Mouse (Mus musculus): ENCODE measurements at regions not wholly inside any gene's neighbourhood (a gene's known extent, or its start where the extent isn't known, plus 50 kb on each side); places are given as distances from the start of the nearest gene placed in this dataset.

- no peaks in the 10 kb centered on the region for H3K36me3 ChIP-seq (ENCODE audit: control insufficient read depth, insufficient read depth, low read length, poor library complexity, severe bottlenecking)
- TF ChIP-seq POLR2A (IDR thresholded peaks at IDR 0.05; ENCODE audit: insufficient read depth, low read length) = no peak
- TF ChIP-seq CTCF (IDR thresholded peaks at IDR 0.05; ENCODE audit: low read depth, low read length) = no peak
- TF ChIP-seq EP300 (IDR thresholded peaks at IDR 0.05; ENCODE audit: insufficient read depth, low read depth, low read length) = no peak
- H3K4me1 ChIP-seq (ENCODE audit: control insufficient read depth, insufficient read depth, low read length) = no peaks in the 10 kb centered on the region
Measured at GRCm38 (mm10) chr15:63166411-63166810, 678.6 kb downstream of the Gsdmc2 start.

GRCm38 (mm10) chr15:63163550-63164279 is 681.3 kb downstream of the Gsdmc2 start:
- no peak overlapping the region for H3K4me3 ChIP-seq (ENCODE audit: low read depth, low read length)
- H3K9ac ChIP-seq (ENCODE audit: low read depth, poor library complexity, severe bottlenecking) = no peak overlapping the region
- H3K36me3 ChIP-seq (ENCODE audit: control insufficient read depth, insufficient read depth, low read length, poor library complexity, severe bottlenecking) = no peaks in the 10 kb centered on the region
- H3K27me3 ChIP-seq (ENCODE audit: control insufficient read depth, insufficient read depth, low read length, poor library complexity, severe bottlenecking) = no peaks in the 10 kb centered on the region
- no peak for TF ChIP-seq CTCF (IDR thresholded peaks at IDR 0.05; ENCODE audit: low read depth, low read length)
- no peak for TF ChIP-seq POLR2A (IDR thresholded peaks at IDR 0.05; ENCODE audit: insufficient read depth, low read length)
- no peak for TF ChIP-seq EP300 (IDR thresholded peaks at IDR 0.05; ENCODE audit: insufficient read depth, low read depth, low read length)
- no peak overlapping the region for H3K27ac ChIP-seq (ENCODE audit: insufficient read depth, low read length)
- H3K4me1 ChIP-seq (ENCODE audit: control insufficient read depth, insufficient read depth, low read length) = no peaks in the 10 kb centered on the region
- H3K9me3 ChIP-seq (replicated peaks; ENCODE audit: control insufficient read depth, insufficient read depth, low read length, poor library complexity, severe bottlenecking) = no peaks in the 10 kb centered on the region

More at GRCm38 (mm10) chr15:63166411-63166810, 678.6 kb downstream of the Gsdmc2 start:
- Histone ChIP-seq H3K9ac (ENCODE audit: low read depth, poor library complexity, severe bottlenecking) (no peak overlapping the region), H3K9me3 (replicated peaks; ENCODE audit: control insufficient read depth, insufficient read depth, low read length, poor library complexity, severe bottlenecking) (no peaks in the 10 kb centered on the region), H3K4me3 (ENCODE audit: low read depth, low read length) (no peak overlapping the region), H3K27me3 (ENCODE audit: control insufficient read depth, insufficient read depth, low read length, poor library complexity, severe bottlenecking) (no peaks in the 10 kb centered on the region), H3K27ac (ENCODE audit: insufficient read depth, low read length) (no peak overlapping the region)

- Histone ChIP-seq H3K36me3 (ENCODE audit: control insufficient read depth, insufficient read depth, low read length, poor library complexity, severe bottlenecking) (no peaks in the 10 kb centered on the region), H3K4me3 (ENCODE audit: low read depth, low read length) (no peak overlapping the region), H3K27ac (ENCODE audit: insufficient read depth, low read length) (no peak overlapping the region), H3K4me1 (ENCODE audit: control insufficient read depth, insufficient read depth, low read length) (no peaks in the 10 kb centered on the region), H3K9ac (ENCODE audit: low read depth, poor library complexity, severe bottlenecking) (no peak overlapping the region), H3K9me3 (replicated peaks; ENCODE audit: control insufficient read depth, insufficient read depth, low read length, poor library complexity, severe bottlenecking) (no peaks in the 10 kb centered on the region), H3K27me3 (ENCODE audit: control insufficient read depth, insufficient read depth, low read length, poor library complexity, severe bottlenecking) (no peaks in the 10 kb centered on the region)
- TF ChIP-seq POLR2A (IDR thresholded peaks at IDR 0.05; ENCODE audit: insufficient read depth, low read length) (no peak), CTCF (IDR thresholded peaks at IDR 0.05; ENCODE audit: low read depth, low read length) (no peak), EP300 (IDR thresholded peaks at IDR 0.05; ENCODE audit: insufficient read depth, low read depth, low read length) (no peak)
Measured at GRCm38 (mm10) chr15:63162881-63163549, 682.0 kb downstream of the Gsdmc2 start.

GRCm38 (mm10) chr15:63123123-63123688 is 721.8 kb downstream of the Gsdmc2 start:
- no peaks in the 10 kb centered on the region for H3K4me1 ChIP-seq (ENCODE audit: control insufficient read depth, insufficient read depth, low read length)
- TF ChIP-seq POLR2A (IDR thresholded peaks at IDR 0.05; ENCODE audit: insufficient read depth, low read length) = no peak
- TF ChIP-seq CTCF (IDR thresholded peaks at IDR 0.05; ENCODE audit: low read depth, low read length) = no peak
- no peak for TF ChIP-seq EP300 (IDR thresholded peaks at IDR 0.05; ENCODE audit: insufficient read depth, low read depth, low read length)
- H3K4me3 ChIP-seq (ENCODE audit: low read depth, low read length) = no peak overlapping the region
- no peaks in the 10 kb centered on the region for H3K9me3 ChIP-seq (replicated peaks; ENCODE audit: control insufficient read depth, insufficient read depth, low read length, poor library complexity, severe bottlenecking)
- H3K36me3 ChIP-seq (ENCODE audit: control insufficient read depth, insufficient read depth, low read length, poor library complexity, severe bottlenecking) = no peaks in the 10 kb centered on the region
- no peak overlapping the region for H3K27ac ChIP-seq (ENCODE audit: insufficient read depth, low read length)
- H3K27me3 ChIP-seq (ENCODE audit: control insufficient read depth, insufficient read depth, low read length, poor library complexity, severe bottlenecking) = no peaks in the 10 kb centered on the region
- no peak overlapping the region for H3K9ac ChIP-seq (ENCODE audit: low read depth, poor library complexity, severe bottlenecking)

- no peak overlapping the region for H3K27ac ChIP-seq (ENCODE audit: insufficient read depth, low read length)
- H3K4me1 ChIP-seq (ENCODE audit: control insufficient read depth, insufficient read depth, low read length) = no peaks in the 10 kb centered on the region
- H3K9me3 ChIP-seq (replicated peaks; ENCODE audit: control insufficient read depth, insufficient read depth, low read length, poor library complexity, severe bottlenecking) = no peaks in the 10 kb centered on the region; the same call in 1 of the 2 replicates
- no peaks in the 10 kb centered on the region for H3K36me3 ChIP-seq (ENCODE audit: control insufficient read depth, insufficient read depth, low read length, poor library complexity, severe bottlenecking)
- no peaks in the 10 kb centered on the region for H3K27me3 ChIP-seq (ENCODE audit: control insufficient read depth, insufficient read depth, low read length, poor library complexity, severe bottlenecking)
- no peak overlapping the region for H3K4me3 ChIP-seq (ENCODE audit: low read depth, low read length)
- TF ChIP-seq EP300 (IDR thresholded peaks at IDR 0.05; ENCODE audit: insufficient read depth, low read depth, low read length) (no peak), CTCF (IDR thresholded peaks at IDR 0.05; ENCODE audit: low read depth, low read length) (no peak), POLR2A (IDR thresholded peaks at IDR 0.05; ENCODE audit: insufficient read depth, low read length) (no peak)
- H3K9ac ChIP-seq (ENCODE audit: low read depth, poor library complexity, severe bottlenecking) = no peak overlapping the region
Measured at GRCm38 (mm10) chr15:63112918-63113317, 732.1 kb downstream of the Gsdmc2 start.

GRCm38 (mm10) chr15:63100093-63100492 is 744.9 kb downstream of the Gsdmc2 start:
- no peak overlapping the region for H3K27ac ChIP-seq (ENCODE audit: insufficient read depth, low read length)
- H3K27me3 ChIP-seq (ENCODE audit: control insufficient read depth, insufficient read depth, low read length, poor library complexity, severe bottlenecking) = no peaks in the 10 kb centered on the region
- peaks cover 3% of the 10 kb centered on the region; the same call in 1 of the 2 replicates for H3K9me3 ChIP-seq (replicated peaks; ENCODE audit: control insufficient read depth, insufficient read depth, low read length, poor library complexity, severe bottlenecking)
- TF ChIP-seq EP300 (IDR thresholded peaks at IDR 0.05; ENCODE audit: insufficient read depth, low read depth, low read length) (no peak), POLR2A (IDR thresholded peaks at IDR 0.05; ENCODE audit: insufficient read depth, low read length) (no peak), CTCF (IDR thresholded peaks at IDR 0.05; ENCODE audit: low read depth, low read length) (no peak)
- H3K4me3 ChIP-seq (ENCODE audit: low read depth, low read length) = no peak overlapping the region
- H3K9ac ChIP-seq (ENCODE audit: low read depth, poor library complexity, severe bottlenecking) = no peak overlapping the region
- H3K4me1 ChIP-seq (ENCODE audit: control insufficient read depth, insufficient read depth, low read length) = no peaks in the 10 kb centered on the region
- H3K36me3 ChIP-seq (ENCODE audit: control insufficient read depth, insufficient read depth, low read length, poor library complexity, severe bottlenecking) = no peaks in the 10 kb centered on the region
